ENCODE assay signal across 10 mouse cellular contexts in genomic region chr9:116340952-116341351, GRCm38 (mm10).
DNase-seq lines count a peak whose midpoint lies in the region; ATAC-seq and TF ChIP-seq lines count a peak whose summit lies in the region.
"Had no signal": no experiment of that assay in that cellular context is flagged by ENCODE, and none has a peak within 500 bp of the region (broad histone marks: within the 10 kb centered on the region; RNA-seq: fewer than 3 reads in every experiment).

No protein-coding gene starts in this region.

- H3K4me1 ChIP-seq in midbrain, embryonic 14.5 days (ENCODE audit: control insufficient read depth, insufficient read depth, low read length): no peaks in the 10 kb centered on the region
- H3K4me1 ChIP-seq: hindbrain, embryonic 13.5 days had no signal

- ATAC-seq in frontal cortex, adult (ENCODE audit: low TSS enrichment): no peak
- no peak for ATAC-seq in midbrain, embryonic 14.5 days (ENCODE audit: low FRiP score, low TSS enrichment)

- no peak overlapping the region for H3K9ac ChIP-seq in midbrain, embryonic 14.5 days (replicated peaks; ENCODE audit: low read length)
- H3K9ac ChIP-seq: hindbrain, embryonic 13.5 days; liver, embryonic 15.5 days had no signal

- intact Hi-C loops in left cerebral cortex, adult 2 months (cut with DNase I): no loop called here
- intact Hi-C loops in left cerebral cortex, postnatal 36 days (cut with DNase I): no loop called here

- peak; percentile 45 for TF ChIP-seq CTCF in left cerebral cortex, adult 2 months (IDR thresholded peaks at IDR 0.05)

- no peaks in the 10 kb centered on the region for H3K36me3 ChIP-seq in midbrain, embryonic 14.5 days (ENCODE audit: control insufficient read depth, insufficient read depth, low read length)
- H3K36me3 ChIP-seq: hindbrain, embryonic 13.5 days; liver, embryonic 15.5 days had no signal

- peak; percentile 31 for DNase-seq in adrenal gland, postnatal 14 days
- no peak for DNase-seq in adrenal gland, postnatal 4 days (ENCODE audit: low spot score in 2 of 2)
- no peak for DNase-seq in left cerebral cortex, adult 2 months (ENCODE audit: extremely low spot score in 1 of 2, low spot score in 2 of 2)
- DNase-seq in left cerebral cortex, postnatal 36 days (ENCODE audit: low spot score in 2 of 2): no peak
- peak; percentile 71 for DNase-seq in A20 (ENCODE audit: low read depth, low spot score)
- peak; percentile 89 for DNase-seq in naive thymus-derived CD4-positive, alpha-beta T cell, adult 2 months (ENCODE audit: low read depth)
- no peak for DNase-seq in midbrain, embryonic 14.5 days

- no peaks in the 10 kb centered on the region for H3K27me3 ChIP-seq in midbrain, embryonic 14.5 days (ENCODE audit: control insufficient read depth, insufficient read depth, low read length)
- H3K27me3 ChIP-seq: hindbrain, embryonic 13.5 days; liver, embryonic 15.5 days had no signal

- no peak overlapping the region for H3K4me3 ChIP-seq in left cerebral cortex, adult 2 months
- no peak overlapping the region for H3K4me3 ChIP-seq in midbrain, embryonic 14.5 days (replicated peaks; ENCODE audit: low read depth, low read length)
- H3K4me3 ChIP-seq: hindbrain, embryonic 13.5 days; liver, embryonic 15.5 days had no signal

- H3K9me3 ChIP-seq in midbrain, embryonic 14.5 days (ENCODE audit: control insufficient read depth, low read length): no peaks in the 10 kb centered on the region
- H3K9me3 ChIP-seq: hindbrain, embryonic 13.5 days; liver, embryonic 15.5 days had no signal

- no peak overlapping the region for H3K4me2 ChIP-seq in midbrain, embryonic 14.5 days (ENCODE audit: low read length)
- H3K4me2 ChIP-seq: hindbrain, embryonic 13.5 days; liver, embryonic 15.5 days had no signal

- H3K27ac ChIP-seq in left cerebral cortex, adult 2 months: no peak overlapping the region
- no peak overlapping the region for H3K27ac ChIP-seq in midbrain, embryonic 14.5 days (replicated peaks; ENCODE audit: low read depth, low read length)
- H3K27ac ChIP-seq: hindbrain, embryonic 13.5 days; liver, embryonic 15.5 days had no signal

Comparison
In these comparisons a context has a peak if more than half of its experiments do, and no peak if none do; other contexts are left out.
1. DNase-seq: peak in adrenal gland, postnatal 14 days (single experiment), A20 (single experiment) and naive thymus-derived CD4-positive, alpha-beta T cell, adult 2 months (single experiment); none in adrenal gland, postnatal 4 days (0 of 2), left cerebral cortex, adult 2 months (0 of 2), left cerebral cortex, postnatal 36 days (0 of 2) and midbrain, embryonic 14.5 days (single experiment).